Mouse (Mus musculus): ENCODE results near the gene Igsf21.

Gene Igsf21

DNA sequence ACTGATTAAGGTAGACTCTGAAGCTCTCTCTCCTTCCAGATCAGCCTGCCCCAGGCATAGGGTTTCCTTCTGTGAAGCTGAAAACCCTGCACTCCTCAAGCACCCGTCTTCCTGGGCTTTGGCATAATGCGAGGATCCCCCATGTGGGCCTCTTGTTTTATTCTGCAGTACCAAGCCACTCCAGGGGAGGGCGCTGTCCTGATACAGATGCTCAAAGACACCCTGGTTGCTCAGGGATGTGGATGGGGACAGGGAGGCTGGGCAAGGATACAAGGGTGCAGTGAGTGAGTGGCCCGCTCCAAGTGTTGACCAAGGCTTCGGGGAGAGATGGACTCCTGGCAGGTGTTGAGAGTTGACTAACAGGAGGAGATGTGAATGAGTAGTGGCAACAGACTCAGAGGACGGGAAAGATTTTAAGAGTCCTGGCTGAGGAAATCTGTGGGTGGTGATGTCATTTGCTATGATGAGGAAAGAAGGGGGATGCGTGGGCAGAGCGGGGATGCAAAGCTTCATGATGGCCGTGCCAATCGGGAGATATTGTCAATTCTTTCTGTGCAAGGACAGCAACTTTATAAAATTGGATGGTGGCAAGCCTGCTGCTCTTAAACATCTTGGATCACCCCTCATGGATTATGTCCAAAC lies 102.6 kb downstream of the Igsf21 start:
- no peak for DNase-seq (ENCODE audit: low spot score)

DNA sequence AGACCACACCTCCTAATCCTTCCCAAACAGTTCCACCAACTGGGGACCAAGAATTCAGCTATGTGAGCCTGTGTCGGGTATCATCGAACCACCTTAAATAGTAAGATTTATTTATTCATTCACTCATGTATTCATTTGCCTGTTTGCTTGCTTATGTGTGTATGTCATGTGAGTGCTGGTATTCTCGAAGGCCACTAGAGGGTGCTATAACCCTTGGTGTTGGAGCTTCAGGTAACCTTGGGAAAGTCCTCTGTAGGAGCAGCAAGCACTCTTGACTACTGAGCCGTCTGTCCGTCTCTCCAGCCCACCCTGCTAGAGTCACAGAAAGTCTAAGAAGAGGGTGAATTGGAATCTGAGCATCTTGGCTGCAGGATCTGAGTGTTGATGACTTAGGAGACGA lies 103.4 kb downstream of the Igsf21 start:
- DNase-seq (ENCODE audit: low spot score), result no peak

DNA sequence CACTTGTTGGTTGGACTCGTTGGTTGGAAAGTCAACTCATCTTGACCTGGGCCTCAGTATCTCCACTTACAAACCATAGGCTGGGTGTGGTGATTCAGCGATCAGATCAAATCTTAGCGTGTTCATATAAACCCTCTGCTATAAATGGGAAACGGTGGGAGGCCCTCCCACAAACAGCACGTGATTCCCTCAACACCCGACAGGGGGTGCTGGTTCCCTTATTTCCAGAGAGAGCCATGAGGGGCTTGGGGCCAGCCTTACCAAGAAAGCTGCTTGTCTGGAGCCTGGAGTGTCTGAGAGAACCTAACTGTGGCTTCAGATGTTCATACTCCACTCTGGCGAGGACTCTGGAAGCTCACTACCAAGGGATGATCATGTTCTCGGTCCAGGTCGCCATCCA lies 106.1 kb downstream of the Igsf21 start:
- DNase-seq (ENCODE audit: low spot score), result no peak

DNA sequence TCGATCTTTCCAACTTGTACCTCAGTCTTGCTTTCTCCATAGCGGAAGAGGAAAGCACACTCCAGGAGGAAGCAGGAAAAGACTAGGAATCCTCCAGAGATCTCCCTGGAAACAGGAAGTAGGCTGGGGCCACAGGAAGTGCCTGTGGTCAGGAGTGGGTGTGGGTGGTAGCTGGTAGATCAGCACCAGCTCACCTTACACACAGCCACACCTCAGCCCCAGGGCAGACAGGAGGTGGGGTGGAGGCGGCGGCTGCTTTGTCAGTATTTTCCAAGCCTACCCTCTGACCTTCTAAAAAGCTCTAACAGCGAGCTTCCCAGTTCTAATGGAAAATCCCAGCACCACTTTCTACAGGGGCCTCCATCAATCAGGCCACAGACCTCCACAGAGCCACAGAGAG lies 107.7 kb downstream of the Igsf21 start:
- DNase-seq (ENCODE audit: low spot score), result no peak

DNA sequence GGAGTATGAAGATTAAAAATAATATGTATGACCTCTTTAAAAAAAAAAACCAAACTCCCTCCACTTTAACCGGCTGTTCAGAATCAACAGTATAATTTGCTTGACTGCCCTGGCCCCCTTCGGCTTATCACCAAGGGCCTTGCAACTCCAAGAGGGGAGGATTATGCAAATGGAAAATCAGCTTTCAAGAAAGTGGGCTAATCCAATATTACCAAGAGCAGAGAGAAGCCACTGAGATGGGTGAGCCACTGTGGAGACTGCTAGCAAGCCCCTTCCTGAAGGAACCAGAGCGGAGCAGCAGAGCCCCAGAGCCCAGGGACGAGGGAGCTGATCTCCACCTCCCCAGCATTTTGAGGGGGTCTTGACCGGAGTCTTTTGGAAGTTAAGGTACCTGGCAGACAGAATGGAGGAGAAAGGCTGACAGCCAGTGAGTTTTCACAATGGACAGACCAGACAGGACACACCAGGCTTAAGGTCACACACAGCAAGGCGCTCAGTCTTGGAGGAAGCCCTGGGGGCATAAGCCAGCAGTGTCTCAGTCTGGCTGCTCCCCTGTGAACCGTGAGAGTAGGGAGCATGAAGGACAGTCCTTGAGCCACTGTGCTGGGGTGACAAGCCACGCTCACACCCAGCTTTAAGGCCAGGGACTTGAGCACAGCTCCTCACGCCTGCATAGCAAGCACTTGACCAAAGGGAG lies 114.8 kb downstream of the Igsf21 start:
- no peak for DNase-seq (ENCODE audit: low spot score)

DNA sequence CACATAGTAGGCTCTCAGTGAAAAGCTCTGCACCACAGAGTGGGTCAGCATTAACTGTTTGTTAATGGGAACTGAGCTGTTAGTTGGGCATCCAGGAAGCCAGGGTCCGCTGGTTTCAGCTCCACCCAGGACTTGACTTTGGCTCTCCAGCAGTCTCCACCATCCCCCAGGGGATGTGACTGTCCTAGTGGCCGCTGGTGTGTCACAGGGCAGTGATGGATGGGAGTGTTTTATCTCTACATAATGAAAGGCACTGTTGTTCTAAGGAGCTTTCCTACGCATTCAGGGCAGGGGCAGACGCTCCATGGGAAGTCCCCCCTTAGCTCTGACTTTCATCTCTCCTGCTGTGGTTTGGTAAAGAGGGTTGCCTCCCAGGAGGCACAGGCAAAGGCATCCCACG lies 115.4 kb downstream of the Igsf21 start:
- DNase-seq (ENCODE audit: low spot score), result no peak

DNA sequence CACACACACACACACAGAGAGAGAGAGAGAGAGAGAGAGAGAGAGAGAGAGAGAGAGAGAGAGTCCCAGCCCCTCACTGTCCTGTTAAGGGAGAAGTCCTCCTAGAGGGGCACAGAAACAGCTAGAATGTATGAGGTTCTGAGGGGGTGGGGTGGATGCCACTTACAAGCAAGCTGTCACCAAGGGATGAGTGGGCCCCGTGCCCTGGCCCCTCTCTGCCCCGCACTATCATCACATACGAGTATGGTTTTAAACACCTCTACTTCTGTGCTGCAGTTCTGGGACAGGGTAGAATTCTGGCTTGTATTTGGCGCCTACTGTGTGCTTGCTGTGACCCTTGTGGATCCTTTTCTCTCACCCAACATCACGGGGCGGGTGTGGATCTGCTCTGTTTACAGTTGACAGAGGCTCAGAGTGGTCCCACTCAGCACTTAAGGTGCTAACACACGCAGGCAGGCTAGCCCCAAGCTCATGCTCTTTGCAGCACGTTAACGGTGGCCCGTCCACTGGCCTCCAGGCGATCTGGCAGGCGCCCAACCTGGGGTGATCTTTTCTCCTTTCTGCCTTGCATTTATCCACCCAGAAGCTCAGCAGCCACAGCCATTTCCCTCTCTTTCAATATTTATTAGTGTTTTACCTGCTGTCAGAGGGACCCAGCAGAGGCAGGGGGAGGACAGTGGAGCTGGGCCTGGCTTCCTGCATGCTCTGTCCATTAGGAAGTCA lies 116.9 kb downstream of the Igsf21 start:
- DNase-seq (ENCODE audit: low spot score), result no peak

DNA sequence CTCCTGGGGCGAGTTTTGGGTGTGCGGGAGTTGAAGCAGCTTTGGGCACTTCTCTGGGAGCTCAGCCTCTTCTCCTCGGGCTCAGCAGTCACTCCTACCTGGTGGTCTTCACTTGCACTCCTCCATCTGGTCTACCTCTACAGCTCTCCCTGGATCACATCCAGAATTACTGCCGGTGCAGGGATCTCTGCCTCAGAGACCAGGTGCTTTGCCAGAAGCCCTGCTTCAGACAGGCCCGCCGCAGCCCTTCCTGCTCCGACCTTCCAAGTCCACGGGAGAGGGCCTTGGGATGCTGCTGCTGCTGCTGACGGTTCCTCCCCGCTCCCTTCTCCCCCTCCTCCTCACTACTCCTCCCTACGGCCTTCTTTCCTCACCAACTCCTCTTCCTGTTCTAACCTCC lies 118.5 kb downstream of the Igsf21 start:
- no peak for DNase-seq (ENCODE audit: low spot score)

DNA sequence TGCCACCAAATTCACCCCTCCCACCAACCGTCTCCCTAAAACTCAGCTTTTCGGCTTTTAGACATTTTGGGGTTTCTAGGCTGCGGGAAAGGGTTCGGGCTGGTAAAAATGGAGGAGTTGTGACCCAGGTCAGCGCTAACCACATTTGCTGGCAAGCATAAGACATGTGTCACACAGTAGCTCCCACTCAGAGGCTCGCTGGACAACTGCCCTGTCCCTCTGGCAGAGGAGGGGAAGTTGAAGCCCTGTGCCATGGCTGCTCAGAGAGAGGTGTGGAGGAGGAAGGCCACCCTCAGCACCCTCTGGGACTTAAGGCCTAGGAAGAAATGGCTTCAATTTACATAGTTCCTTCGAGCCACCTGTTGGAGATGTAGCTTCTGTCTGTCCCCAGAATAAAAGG lies 120.8 kb downstream of the Igsf21 start:
- no peak for DNase-seq (ENCODE audit: low spot score)

DNA sequence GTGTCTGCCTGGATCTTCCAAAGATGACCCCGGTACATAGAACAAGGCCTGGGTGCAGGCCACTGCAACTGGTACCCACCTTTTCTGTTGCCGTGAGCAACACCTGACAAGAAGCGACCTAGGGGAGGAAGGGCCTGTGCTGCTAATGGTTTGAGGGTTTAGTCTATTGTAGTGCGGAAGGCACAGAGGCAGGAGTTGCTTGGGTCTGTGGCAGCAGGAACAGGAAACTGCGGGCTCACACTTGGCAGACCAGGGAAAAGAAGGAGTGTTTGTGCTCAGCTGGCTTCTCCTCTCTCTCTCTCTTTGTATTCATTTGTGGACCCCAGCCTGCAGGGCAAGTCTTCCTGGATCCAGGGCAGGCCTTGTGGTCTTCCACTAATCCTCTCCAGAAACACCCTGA lies 124.0 kb downstream of the Igsf21 start:
- DNase-seq (ENCODE audit: low spot score), result no peak

DNA sequence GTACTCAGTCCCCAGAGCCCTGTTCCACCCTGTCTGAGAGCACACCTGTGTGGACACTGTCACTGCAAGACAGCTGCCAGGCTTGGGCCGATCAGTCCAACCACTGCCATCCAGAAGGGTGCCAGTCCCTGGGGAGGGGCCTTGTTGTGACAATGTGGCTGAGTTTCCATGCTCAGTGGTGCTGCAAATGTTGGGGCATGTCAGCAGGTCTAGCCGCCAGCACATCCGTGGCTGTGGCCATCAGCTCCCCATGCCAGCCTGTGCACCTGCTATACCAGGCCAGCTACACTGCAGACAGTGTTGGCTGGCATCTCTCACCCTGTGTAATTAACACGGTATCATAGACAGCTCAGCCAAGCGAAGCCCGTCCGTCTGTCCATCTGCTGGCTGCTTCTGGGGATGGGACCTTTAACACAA lies 129.3 kb downstream of the Igsf21 start:
- DNase-seq (ENCODE audit: low spot score), result no peak

DNA sequence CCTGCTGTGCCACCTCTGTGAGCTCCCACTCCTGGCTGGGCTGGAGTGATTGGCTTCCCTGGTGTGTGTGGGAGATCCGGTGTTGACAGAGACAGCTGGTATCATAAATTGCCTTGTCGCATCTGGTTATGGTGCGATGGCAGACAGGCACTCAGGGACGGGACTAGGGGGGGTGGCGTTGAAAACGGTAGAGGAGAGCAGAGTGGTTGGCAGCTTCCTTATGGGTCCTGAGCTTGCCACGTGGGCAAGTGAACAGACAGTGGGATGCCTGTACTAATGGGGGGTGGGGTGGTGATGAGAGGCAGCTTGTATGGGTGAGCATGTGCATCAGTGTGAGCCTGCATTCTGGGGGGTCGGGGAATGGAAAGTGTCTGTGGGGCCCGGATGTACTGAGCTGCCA lies 130.8 kb downstream of the Igsf21 start:
- DNase-seq (ENCODE audit: low spot score), result no peak

DNA sequence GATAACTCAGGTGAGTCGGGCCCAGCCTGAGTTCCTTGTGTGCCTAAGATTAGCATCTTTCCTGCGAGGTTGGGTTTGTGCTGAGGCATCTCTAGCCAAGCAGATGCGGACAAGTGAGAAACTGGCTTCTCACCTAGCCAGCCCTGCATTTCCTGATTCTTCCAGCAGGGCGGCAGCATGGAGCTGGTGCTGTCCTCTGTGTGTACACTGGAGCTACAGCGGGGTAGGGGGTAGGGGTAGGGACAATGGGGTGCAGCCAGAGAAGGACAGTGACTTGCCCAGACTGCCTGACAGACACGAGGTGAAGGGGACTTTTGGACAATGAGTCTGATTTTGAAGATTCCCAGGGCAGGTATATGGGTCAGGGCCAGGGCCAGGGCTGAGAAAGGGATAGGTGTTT lies 131.5 kb downstream of the Igsf21 start:
- DNase-seq (ENCODE audit: low spot score), result no peak

DNA sequence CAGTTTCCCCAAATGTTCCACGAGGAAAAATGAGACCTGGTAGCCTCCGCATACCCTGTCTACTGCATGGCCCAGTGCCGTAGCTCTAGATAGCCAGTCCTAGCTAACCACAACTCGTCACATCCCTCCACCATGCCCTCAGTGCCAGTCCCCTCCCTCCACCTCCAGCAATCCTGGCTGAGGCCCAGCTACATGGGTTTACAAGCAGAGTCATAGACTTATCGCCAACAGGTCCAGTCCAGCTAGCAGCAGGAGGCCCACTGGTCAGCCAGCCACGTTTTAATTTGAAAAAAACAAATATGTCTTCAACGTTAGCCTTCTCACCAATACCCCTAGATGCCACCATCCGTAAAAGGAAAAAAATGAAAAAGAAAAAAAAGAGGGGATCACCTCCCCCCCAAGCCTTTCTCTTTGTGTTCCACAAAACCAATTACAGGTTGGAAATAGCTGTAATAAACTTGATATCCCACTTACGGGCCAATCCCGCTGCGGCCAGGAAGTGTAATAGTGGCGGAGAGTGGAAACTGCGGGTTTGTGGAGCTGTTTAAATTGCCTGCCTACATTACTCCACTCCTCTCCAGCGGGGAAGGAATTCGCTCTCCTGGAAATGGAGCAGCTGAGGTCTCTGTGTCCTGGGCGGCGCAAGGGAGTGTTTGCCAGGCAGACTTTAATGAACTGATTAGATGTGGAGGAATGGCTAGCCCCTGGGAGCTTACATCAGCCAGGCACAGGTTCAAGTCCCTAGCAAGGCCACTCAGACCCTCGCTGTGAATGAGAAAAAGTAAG lies 132.7 kb downstream of the Igsf21 start:
- DNase-seq (ENCODE audit: low spot score), result no peak

DNA sequence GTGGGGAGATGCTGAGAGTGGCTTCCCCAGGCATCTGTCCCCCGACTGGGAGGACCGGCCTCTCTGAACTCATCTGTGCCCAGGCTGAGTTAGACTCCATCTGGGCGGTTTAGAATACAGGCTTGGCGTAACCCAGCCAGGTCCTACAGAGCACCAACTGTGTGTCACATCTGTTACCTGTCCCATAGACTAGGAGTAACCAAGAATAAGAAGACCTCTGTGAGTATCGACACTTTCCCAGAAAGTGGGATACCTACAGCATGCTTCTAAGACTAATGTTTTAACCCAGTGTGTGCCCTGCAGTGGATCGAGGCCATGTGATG lies 137.0 kb downstream of the Igsf21 start:
- DNase-seq (ENCODE audit: low spot score), result no peak

DNA sequence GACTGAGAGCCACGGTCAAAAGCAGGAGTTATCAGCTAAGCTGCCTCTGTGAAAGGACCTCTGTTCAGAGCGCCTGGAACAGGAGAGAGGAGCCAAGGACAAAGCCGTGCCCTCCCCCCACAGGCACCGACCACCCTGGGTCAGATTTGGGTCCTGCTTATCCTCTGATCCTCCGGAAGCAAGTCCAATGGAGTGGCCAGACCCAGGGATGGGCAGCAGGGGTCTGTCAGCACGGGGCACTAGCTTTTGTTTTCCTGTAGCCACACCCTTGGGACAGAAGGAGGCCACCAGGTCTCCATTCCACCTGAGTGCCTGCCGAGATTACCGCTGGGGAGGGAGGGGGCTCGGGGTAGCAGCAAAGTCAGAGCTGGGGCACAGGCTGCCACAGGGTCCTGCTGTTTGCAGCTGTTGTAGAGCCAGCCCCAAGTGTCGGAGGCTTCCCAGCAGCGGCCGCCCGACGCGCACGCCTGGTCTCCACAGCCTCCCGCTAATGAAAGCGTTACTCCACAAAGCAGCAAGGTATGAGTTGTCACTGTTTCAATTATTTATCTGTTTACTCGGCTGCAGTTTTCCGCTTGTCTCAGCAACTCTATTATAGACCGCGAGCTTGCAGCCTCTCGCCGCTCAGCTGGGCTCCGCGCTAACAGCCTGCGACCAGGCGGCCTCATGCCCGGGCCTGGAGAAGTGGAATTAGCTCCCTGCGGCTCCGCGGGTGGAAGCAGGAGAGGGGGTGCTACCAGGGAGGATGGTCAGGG lies 137.5 kb downstream of the Igsf21 start:
- DNase-seq (ENCODE audit: low spot score), result no peak

DNA sequence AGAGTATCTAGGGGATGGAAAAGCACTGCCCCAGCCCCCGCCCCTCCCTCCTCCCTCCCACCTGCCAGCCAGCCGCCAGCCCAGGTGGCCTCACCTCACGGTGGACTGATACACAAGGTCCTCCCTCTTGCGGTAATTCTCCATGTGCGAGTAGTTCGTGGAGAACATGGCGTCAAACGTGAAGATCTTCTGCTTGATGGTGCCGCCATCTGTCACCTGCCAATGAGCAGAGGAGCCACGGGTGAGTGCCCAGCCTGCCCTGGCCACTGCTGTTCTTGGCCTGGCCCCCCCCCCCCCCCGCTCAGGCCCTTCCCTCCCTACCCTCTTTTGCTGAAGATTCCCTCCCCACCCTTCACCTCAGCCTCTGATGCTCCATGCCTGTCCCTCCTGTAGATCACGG lies 139.4 kb downstream of the Igsf21 start:
- DNase-seq (ENCODE audit: low spot score), result no peak

DNA sequence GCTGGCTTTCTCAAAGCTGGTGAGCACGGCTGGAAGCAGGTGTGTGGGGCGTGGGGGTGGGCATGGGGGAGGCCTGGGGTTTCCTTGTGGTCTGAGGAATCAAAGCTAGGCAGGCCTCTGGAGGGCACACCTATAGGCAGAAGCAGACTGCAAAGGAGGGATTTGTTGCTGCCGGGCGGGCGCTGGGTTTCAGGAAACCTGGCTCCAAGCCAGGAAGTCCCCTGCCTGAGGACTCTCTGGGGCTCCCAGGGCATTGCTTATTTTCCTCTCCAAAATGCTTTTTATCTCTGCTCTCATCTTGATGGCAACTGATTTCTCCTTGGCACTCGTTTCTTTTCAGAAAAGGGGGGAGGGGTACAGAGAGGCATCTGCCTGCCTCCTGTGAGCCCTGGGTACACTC lies 141.8 kb downstream of the Igsf21 start:
- no peak for DNase-seq (ENCODE audit: low spot score)

DNA sequence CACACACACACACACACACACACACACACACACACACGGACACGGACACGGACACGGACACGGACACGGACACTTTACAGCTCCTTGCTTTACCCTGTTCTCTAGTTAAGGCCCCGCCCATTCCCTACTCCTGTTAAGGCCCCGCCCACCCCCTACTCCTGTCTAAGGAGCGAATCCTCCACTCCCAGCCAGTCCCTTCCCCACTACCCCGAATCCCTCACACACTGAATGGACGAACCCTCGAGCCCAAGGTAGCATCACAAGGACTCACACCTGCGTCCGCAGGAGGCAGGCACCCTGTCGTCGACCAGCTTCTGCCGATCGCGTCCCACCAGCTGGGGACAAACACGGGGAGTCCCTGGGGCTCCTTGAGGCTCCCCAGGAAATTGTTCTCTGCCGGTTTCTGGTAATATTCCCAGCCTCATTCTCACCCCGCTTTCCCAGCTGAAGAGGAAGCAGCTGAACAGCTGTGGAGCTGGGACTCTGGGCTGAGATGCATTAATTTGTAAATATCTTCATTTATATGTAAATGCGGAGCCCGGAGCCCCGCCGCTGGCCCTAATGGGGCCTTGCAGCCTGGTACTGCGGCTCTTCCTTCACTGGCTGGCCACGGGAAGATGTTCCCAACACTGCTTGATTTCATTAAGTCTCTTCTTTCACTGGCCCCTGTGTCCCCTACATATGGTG lies 143.1 kb downstream of the Igsf21 start:
- DNase-seq (ENCODE audit: low spot score), result no peak

DNA sequence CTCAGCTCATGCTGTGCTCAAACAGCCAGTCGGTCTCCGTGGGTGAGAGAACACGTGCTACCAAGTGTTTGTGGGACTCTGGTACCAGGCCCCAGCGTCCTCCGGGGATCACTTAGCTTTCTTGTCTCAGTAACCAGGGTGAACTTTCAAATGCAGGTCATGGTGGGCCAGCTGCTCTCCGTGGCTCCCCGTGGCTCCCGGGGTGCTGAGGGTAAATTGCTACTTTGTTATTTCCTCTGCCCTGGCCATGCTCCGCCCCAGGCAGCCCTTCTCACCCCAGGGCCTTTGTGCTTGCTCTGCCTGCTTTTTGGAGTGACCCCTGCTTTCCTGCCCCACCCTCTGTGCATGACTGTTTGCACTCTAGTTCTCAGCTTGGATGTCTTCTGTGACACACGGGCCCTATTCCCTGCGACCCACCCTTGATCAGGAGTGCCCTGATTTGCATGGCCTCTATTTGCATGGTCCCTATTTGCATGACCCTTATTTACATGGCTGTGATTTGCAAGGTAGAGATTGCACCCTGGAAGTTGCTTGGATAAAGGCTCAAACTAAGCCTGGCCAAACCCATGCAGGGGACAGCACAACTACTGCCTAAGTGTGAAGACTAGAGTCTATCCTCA lies 143.9 kb downstream of the Igsf21 start:
- no peak for DNase-seq (ENCODE audit: low spot score)

DNA sequence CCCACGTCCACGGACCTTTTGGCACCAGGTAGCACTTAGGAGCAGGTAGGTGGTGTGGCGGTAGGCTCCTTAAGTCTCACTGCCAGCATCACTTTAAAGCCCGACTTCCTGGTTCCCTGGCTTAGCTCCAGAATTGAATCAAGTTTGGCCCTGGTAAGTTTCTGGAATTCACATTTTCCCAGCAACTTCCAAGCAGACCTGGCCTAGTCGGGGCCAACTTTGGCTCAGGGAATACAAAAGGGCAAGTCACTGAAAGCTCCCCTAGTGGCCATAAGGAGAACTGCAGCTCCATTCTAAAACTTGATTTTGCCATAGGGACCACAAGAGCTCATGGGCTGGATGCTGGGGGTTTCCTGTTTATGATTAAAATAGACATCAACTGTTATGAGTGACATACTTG lies 145.5 kb downstream of the Igsf21 start:
- DNase-seq (ENCODE audit: low spot score), result no peak

Data from lung, postnatal 25 days (tissue).